Mouse (Mus musculus) R1 (cell line): ENCODE results near the gene Eml1.

Experiments
- DNase-seq: peaks from one replicate; pipeline ENCODE4 v3.0.0-alpha.2; 2018; ENCODE audit warnings: low read depth, low spot score

Gene Eml1

DNA sequence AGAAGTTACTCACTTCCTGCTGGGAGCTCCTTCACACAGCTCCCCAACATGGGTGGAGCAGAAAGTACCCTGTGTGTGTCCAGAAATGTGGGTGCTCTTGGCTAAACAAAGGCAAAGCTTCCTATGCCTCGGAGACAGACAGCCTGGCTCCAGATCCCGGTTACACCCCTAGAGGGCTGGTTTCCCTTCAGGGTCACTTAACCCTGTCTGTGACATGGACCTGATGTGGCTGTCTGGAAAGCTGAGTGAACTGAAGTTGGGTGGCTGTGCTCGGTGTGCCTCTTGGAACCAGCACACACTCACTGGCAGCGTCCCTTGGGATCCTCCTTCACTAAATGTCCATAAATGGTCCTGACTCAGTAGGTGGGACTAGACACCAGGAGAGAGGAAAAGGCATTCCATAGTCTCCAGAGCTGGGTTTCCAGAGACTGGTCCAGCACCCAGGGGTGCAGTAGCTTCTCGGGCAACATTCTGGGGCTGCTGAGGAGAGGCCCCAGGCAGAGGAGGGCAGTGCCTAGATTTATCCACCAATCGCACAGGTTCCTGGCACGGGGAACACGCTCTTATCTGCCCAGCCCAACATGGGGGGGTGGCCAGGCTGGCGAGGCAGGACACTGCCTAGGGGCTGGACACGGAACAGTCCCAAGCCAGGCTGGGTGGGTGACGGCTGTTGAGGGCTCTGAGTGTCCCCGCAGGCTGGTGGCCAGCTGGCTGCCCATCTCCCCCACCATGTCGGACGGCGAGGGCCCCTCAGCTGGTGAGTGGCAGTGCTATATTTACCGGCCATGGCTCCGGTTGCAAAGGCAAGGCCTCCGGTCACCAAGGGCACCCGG, at the start of gene Eml1:
Gene Eml1, plus strand, starts transcription at position 362 of the 833 bp plus-strand sequence.
- no peak for DNase-seq

DNA sequence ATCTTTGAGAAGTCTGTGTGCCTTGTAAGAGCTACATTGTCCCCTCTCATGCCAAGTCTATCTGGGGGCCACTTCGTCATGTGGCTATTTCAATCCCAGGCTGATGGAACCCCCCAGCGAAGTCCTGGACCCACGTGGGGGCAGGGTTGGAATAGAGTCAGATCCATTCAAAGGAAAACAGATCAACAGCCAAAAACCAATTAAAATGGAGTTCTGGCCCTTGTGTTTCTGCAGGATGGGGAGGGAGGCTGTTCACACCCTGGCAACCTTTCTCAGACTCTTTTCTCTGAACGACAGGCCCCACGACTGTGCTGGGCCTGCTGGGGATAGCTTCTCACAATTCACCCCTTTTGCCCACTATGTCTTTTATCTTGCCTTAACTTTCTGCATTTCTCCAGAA, 44.4 kb upstream of the Eml1 start:
- DNase-seq = no peak

DNA sequence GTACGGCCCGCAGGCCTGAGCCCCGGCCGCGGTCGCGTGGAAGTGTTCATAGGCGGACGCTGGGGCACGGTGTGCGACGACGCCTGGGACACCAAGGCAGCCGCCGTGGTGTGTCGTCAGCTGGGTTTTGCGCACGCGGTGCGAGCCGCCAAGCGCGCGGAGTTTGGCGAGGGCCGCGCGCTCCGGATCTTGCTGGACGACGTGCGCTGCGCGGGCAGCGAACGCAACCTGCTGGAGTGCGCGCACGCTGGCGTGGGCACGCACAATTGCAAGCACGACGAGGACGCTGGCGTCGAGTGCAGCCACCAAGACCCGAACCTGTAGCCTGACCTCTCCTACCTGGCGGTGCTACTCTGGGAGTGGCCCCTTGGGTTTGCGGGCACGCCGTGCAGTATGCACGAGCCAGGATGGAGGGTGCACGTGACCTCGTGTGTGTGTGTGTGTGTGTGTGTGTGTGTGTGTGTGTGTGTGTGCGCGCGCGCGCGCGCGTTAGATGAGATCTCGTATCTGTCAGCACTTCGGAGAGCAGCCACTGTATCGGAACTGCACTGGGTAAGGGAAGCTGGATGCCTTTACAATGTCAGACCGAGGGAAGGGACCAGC, 42.8 kb upstream of the Eml1 start:
- peak; percentile 72 for DNase-seq

DNA sequence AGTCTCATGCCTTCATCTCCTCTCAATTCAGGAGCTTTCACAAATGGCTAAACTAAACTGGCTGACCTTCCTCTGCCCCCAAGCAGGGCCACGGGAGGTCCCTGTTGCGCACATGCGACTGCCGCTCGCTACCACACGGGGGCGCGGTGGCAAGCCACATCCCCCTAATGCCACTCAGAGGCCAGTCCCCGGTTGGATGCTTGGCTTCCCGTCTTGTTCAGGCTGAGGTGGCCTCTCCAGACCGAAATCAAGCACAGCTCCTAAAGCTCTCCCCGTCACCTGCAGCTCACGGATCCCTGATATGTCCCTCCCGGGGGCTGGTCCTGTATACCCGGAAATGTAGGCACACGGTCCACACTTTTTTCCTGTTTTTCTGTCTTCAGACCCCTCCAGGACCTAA, 37.7 kb upstream of the Eml1 start:
- DNase-seq = peak; percentile 78

DNA sequence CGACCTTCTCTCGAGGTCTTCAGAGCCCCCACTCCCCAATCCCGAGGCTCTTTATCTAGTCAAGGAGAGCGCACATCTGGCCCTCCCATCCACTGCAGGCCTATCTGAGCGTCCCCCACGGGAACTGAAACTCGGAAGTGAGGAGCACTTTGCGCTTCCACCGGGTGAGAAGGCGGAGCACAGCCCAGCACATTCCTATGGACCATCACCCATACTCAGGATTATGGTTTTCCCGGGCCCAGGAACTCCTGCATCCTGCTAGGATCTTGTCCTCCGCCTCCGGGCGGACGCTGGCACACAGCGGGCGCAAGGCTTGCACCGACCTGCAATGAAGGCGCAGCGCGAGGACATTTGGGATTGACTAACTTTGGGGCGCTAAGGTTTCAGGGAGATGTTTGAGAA, 37.3 kb upstream of the Eml1 start:
- DNase-seq = peak; percentile 56

DNA sequence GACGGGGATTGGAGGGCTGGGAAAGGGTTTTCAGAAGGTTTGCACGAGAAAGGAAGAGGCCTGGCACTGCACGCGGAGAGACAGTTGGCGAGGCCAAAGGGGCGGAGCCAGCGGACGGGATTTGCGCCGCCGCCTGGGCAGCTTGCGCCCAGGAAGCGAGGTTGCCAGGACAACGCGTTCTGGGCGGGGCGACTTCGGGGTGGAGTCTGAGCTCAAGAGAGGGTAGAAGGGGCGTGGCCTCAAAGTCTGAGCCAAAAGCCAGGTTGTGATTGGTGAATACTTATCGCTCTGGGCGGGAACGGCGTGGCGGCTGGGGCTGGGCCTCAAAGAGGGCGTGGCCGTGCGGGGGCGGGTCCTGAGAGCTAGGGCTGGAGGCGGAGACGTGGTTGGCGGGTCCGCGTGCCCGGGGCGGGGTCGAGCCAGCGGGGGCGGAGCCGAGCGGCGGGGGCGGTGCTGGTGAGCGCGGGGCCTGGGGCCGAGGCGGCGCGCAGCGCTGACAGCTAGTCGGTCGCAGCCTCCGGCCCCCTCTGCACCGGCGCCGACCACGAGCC, 36.8 kb upstream of the Eml1 start, which contains the start of gene Cyp46a1:
Gene Cyp46a1, plus strand, starts transcription at position 487 of the 551 bp plus-strand sequence.
- peak; percentile 98 for DNase-seq

DNA sequence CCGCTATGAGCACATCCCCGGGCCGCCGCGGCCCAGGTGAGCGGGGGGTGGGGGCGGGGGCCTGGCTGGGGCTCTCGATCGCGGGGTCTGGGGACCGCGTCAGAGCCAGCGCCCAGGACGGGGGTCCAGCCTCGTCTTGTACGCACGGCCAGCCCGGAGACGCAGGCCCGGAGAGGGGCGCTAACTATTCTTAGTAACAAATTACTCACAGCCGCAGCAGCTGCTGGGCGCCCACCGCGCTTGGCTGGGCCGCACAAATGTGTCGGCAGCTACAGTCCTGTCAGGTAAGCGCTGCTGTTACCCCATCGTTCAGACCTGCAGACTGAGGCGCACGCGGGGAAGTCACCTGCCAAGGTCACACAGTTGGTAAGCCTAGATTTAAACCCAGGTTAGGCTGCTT, 36.2 kb upstream of the Eml1 start:
- DNase-seq = peak; percentile 37

DNA sequence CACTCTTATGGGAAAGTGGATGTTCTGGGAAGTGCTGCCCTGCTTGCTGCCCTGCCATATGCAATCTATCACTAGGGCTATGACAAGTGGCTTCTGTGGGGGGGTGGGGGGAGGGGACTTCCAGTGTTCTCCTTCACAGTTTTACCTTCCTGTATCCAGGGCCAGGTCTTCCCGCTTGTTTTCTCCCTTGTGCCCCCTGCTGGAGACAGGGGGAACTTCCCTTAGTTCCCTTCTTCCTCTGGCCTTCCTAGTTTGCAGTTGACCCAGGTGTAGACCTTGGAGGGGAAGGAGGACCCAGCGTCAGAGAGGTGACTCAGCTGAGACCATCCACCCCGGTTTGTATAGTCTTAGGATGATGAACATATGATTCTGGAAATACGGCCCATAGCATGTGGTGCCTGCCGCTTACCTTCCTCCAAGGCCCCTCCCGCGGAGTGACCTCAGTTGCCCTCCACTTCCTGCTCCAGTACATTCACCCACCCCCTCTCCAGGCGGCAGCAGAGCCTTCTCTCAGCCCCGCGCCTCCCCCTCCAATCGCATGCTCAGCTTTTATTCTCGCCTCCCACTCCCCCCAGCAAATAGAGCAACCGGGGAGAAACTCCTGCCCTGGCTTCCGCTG, 32.1 kb upstream of the Eml1 start:
- DNase-seq = peak; percentile 82

DNA sequence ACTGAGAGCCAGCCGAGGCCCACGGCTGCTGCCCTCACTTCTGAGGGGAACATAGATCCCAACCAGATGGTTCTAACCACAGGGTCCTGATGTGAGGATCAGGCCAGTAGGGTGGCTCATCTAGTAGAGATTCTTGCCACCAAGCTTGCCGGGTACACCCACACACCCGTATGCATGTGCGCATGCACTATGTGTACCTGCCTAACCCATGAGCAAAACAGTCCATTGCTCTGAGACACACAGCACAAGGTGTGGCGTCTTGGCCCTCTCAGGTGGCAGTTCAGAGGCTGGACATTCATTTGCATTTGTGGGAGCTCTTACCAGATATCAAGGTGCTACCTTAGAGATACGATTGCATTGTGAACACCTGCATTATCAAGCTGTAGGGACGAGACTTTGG, 22.6 kb upstream of the Eml1 start:
- DNase-seq = no peak

DNA sequence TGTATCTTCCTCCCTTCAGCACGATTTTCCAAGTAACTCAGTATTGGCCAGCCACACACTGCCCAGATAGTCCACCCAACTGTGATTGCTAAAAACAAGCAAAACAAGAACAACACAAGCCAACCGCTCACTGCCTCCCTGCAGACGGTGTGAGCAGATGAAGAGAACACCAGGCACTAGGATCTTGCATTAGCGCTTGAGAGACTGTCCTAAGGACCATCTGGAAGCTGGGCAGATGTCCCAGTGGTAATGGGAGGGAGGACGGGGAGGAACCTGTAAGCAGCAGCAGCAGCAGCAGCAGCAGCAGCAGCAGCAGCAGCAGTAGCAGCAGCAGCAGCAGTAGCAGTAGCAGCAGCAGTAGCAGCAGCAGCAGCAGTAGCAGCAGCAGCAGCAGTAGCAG, 21.7 kb upstream of the Eml1 start:
- no peak for DNase-seq

DNA sequence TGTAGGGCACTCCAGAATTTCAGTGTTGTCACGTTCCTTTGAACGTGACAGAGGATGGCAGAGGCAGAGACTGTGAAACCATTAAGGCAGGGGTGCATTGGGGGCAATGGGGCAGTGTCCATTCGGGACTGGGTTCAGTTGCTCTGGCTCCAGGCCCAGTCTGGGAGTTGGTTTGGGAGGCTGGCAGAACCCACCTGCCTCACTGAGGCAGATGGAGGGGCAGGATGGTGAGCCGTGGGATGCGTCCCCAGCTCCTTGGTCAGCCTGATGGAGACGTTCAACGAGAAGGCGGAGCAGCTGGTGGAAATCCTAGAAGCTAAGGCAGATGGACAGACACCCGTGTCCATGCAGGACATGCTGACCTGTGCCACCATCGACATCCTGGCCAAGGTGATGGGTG, 19.8 kb upstream of the Eml1 start:
- no peak for DNase-seq

DNA sequence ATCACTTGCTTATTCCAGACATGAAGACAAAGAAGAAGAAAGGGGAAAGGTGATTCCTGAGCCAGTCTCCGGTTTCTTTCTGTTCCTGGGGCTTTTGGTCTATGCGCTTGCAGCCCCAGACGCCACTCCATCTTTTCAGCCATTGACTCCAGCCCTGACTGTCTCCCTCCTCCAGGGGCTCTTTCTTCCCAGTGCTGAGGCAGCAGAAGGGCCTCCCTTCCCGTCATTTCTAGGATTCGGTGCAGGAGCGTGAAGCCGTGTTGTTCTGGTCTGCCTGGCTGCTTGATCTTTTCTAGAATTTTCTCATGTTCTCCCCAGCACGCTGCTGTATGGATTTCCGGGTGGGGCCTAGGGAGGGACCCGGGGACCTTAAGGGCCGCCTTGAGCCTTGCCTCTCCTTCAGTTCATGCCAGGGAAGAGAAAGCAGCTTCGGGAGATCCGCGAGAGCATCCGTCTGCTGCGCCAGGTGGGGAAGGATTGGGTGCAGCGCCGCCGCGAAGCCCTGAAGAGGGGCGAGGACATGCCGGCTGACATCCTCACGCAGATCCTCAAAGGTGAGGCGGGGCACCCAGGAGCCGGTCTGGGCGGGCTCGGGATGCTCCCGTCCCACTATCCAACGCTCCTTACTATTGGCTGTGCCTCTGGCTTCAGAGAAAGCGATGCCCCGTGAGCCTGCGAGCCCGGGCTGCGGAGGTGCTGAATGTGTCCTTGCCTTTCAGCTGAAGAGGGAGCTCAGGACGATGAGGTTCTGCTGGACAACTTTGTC, 18.2 kb upstream of the Eml1 start:
- peak; percentile 51 for DNase-seq

DNA sequence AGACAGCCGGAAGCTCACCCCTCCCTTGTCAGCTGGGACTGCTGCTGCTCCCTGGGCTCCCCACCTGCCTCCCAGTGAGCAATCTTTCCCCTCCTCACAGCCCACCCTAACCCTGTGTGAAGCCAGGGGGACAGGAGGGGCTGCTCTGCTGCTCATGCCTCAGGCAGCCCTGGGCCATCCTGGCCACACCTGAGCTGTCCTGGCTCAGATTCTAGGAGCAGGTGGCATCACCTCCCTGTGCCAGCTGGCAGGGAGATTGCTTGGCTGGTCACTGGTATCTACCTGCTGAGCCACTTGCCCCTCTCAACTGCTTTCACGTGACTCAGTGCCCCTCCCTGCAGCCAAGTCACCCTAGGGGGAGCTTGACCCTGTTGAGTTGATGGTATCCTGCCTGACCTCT, 16.5 kb upstream of the Eml1 start:
- DNase-seq = no peak

DNA sequence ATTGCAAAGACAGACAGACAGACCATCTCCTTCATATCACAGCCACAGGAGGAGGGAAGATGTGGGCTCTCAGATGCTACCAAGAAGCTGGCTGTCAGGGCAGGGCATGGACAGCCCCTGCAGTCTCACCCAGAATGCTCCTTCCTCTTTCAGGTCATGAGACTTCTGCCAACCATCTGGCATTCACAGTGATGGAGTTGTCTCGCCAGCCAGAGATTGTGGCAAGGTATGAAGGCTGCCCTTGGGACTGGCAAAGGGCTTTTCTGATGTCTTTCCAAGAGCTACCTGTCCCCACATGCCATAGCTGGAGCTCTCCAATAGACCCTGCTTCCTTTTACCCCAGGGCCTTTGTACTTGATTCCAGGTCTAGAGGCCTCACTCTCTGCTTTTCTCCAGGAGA, 15.5 kb upstream of the Eml1 start:
- no peak for DNase-seq

DNA sequence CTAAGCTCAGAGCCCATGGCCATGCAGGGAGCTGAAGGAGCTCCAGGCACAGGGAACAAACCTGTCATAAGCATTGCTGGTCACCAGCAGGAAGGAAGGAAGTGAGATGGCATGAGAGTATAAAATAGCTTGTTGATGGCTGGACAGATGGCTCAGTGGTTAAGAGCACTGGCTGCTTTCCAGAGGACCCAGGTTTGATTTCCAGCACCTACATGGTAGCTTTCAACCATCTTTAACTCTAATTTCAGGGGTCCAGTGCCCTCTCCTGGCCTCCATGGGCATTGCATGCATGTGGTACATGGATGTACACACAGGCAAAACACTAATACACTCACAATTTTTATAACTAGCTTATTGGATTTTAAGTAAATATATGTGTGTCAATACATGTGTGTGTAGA, 14.8 kb upstream of the Eml1 start:
- DNase-seq = no peak

DNA sequence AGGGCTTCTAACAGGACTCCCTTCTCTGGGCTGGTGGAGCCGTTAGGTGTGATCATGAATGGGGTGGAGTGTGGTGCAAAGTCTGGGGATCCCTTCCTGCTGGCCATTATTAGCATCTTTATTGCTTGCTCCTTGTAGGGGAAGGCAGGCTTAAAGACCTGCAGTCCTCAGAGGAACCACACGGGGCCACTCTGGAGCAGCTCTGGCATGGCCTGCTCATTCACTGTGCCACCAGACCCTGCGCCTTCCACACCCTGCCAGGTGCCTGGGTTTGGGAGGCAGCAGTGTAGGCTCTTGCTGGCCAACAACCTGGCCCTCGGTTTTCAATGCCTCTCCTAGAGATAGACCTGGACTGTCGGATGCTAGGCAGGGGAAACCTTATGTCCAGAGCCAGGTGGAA, 7.0 kb upstream of the Eml1 start:
- peak; percentile 76 for DNase-seq

DNA sequence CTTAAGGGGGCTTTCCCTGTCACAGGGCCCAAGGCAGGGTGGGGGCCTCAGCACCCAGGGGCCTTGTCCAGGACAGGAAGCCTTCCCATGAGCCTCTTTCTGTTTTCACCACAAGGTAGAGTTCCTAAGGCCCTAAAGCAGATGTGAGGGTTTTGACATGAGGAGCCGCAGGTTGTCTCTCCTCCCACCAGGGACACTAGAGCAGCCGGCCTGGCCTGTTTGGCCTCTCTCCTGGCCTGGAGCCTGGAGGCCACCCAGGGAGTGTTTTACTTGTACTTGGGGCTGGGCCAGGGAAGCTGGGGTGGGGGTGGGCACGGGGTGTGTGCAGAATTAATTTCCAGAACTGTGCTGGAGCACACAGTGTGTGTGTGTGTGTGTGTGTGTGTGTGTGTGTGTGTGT, 5.4 kb upstream of the Eml1 start:
- no peak for DNase-seq

DNA sequence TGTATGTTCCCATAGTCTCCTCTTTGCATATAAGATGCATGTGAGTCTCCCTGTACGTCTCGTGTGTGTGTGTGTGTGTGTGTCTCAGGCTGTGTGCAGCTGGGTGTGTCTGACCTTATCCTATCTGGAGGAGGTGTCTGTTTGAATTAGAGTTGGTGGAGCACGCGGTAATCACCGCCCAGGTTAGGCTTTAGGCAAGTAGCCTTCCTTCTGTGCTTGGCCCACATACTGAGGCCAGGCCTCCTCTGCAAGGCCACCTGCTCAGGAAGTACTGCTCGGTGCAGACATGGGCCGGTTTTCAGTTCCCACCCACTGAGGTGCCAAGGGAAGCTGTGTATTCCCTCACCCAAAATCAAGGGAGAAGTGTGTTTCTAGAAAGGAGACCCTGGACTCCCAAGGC, 4.9 kb upstream of the Eml1 start:
- DNase-seq = no peak

DNA sequence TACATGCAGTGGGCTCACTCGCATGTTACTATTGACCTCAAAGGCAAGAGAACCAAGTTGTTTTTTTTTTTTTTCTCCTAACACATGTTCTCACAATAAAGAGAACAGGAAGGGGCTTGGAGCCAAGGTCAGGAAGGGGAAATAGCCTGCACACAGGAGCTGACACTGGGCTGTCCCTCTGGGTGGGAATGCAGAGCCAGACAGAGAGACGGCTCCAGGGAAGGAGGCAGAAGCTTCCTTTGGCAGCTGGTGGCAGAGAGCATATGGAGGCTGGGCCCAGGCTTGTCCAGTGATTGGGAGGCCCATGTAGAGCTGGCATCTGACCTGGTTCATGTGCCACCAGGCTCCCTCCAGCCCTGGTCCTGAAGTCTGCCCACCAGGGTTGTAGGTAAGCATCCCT, 2.8 kb upstream of the Eml1 start:
- DNase-seq = no peak

DNA sequence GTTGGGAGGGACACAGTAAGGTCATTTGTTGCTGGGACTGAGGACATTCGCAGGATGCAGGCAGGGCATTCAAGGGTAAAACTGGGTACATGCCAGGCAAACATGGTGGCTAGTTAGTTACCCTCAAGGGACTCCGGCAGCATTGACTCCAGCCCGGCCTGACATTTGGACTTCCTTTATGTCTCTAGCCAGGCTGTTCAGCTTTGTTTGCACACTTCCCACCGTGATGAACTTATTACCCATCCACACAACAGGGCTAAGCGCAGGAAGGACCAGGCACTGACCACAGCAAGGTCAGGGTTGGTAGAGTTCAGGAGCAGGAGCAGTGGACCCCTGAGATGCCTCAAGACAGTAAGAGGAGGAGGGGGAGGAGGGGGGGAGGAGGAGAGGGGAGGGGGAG, 1.8 kb upstream of the Eml1 start:
- no peak for DNase-seq

DNA sequence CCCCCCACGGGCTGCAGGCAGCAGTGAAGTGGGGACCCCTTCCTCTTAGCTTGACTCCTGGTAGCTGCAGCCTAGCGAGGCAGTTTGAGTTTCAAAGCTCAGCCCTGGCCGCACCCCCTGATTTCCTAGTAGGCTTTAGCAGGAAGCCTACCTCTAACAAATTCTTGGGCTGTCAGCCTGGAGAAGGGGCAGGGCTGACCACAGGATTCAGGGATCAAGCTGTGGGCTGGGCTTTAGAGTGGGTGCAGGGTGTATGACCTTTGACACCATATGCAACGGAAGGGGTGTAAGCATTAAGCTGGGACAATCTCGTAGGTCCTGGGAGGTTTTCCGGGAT, 640 bp downstream of the Eml1 start:
- DNase-seq = no peak

DNA sequence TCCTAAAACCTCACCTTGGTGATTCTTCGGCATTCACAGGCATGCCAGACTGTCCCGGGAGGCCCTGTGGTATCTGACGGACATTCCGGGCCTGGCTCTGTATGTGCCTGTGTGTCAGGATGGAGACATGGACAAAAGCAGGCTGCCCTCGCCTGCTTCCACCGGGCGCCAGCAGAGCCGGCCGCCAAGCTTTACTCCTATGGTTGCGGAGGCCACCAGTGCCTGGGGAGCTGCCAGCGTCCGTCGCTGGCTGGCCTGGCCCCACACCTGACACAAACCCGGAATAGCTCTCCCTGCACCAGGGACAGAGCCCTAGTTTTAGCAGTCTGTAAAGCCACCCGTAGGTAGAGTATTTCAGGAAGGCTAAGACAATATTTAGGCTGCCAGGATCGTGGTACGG, 1.5 kb downstream of the Eml1 start:
- no peak for DNase-seq
